Mouse (Mus musculus) adrenal gland, adult 18-20 months (tissue): ENCODE data around the gene Cxadr. TPM values are rescaled to one million over a fixed set of nuclear protein-coding genes. Genes with fewer than 3 reads are reported as not detected.

Experiments used
- DNase-seq, 2 experiments: peaks; one replicate each; pipeline ENCODE4 v3.0.0; 2021 to 2022; ENCODE audit warnings: low spot score in 2 of 2
- total RNA-seq, 2 experiments: library from RNA; stranded (reverse); gene quantifications; 1 replicate in 1 of 2; 2 replicates in 1 of 2; pipeline ENCODE4 v1.2.3; 2021

Gene Cxadr
- total RNA-seq, 2 experiments from 2014 or later = 10.8 to 17.3 TPM

DNA sequence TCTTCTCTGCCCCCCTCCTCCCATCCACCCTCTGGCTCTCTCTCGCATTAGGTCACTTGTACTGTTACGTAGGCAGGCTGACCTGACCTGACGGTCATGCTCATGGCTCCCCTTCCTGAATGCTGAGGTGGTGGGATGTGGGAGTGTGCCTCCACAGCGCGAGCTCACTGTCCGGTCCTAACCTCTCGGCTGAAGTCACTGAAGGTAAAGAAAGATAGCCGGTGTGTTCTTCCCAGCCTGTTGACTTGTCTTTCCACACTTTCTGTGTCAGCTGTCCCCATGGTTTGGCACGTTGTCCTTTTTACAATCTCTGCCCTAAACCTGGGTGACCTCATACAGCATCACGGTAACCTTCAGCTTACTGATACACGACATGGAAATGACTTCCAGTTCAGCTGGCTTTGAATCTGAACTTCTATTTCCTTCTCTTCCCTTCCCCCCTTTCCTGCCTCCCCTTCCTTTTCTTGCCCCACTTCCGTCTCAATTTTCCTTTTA is 4.4 kb downstream of the Cxadr start:
- no peak for DNase-seq

DNA sequence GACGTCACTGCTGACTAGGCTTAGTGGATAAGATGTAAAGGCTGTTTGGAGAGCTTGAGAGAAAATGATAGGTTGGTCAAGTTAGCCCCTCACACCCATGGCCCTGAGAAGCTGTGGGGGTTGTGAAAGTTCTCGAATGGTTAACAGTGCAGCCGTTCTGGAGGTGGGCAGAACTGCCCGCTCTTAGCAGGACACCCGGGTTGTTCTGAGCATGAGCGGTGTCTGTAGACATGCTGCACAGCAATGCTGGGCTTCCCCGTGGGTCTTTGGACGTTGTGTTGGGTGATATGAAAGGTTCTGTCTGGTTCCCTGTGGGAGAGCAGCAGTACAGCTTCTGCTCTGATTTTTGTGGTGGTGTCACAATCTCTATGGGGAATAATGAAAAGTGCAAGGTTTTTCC is 5.3 kb downstream of the Cxadr start:
- DNase-seq = no peak

DNA sequence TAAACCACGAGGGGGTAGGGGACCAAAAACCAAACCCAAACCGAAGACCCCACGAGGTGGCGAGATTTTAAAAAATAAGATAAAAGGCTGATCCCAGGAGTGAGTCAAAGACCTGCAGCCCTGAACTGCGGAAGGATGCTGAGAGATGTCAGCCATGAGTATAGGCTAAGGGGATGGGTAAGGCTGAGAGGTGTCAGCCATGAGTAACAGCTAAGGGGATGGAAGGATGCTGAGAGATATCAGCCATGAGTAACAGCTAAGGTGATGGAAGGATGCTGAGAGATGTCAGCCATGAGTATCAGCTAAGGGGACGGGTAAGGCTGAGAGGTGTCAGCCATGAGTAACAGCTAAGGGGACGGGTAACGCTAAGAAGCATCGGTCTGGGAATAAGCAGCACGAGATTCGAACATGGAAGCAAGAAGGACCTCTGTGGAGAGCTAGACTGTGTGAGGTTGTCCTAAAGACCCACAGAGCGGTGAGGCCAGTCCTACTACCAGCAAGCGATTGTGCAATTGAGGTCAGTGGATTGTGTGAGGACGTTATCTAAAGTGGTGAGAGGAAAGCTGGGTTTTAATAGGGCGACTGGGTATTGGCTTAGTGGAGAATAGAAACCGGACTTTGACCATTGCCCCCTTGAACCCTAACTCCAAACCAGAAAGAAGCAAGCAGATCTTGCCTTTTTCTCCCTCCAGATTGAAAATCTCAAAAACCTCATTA is 6.3 kb downstream of the Cxadr start:
- no peak for DNase-seq

DNA sequence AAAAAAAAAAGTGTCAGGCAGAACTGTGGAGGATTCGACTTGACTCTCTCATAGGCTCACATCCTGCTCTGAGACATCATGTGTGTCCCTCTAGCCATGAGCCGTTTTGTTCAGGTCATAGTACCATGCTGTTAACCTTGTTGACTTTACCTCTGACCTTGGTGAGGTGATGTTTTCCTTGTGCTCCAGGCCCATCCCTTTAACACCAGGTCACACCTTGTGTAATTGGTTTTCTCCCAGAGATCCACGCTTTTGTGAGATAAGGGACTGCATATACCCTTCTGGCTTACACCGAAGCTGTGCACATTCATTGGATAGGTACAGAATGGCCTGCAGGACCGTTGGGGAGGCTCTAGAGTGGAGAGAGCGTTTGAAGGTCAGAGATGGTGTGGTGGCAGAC is 8.0 kb downstream of the Cxadr start:
- DNase-seq = no peak

DNA sequence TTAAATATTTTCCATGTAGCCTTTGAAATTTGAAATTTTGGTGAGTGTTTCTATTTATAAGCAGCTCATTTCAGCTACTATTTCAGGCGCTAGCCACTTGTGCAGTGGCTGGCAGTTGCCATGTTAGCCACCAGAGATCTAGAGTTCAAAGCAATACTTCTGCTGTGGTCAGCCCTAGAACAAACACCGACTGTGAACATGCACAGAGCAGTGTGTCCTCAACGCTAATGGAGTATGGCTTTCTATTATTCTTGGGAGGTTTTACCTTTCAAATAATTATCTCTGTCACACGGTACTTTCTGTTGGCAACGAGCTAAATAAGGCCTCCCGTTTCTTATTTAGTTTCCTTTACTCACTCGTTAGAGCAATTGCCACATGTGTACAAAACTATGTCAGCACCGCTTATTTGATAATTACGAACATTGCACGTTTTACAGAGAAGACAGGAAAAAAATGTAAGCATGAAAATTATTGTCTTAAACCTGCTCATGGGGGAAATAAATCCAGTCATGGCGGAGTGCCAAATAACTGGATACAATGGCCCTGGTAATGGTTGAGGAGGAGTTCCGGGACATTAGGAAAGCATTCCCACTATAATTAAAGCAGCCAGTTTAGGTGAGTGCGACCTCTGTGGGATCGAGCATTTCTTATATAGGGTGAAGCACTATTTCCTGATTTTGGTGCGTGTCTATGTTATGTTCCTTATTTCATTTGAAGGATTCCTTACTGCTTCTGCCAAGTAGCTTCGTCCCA is 12.0 kb downstream of the Cxadr start:
- DNase-seq = no peak

DNA sequence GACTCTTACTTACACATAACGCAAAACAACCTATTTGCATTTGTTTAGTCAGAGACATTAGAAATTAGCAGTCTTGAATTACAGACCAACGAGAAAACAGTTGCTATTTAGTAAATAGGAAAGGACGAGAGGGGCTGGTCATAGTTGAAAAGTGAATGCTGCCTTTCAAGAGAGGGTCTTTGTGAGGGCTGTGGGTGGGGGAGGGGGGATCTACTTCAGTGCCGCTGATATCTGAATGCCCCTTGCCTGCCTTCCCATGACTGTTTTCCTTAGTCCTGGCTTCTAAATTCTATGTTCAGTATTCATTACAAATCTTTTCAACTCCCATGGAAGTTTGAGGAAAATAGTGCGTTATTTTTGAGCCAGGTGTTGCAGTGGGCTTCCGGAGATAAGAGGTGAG is 12.7 kb downstream of the Cxadr start:
- no peak for DNase-seq

DNA sequence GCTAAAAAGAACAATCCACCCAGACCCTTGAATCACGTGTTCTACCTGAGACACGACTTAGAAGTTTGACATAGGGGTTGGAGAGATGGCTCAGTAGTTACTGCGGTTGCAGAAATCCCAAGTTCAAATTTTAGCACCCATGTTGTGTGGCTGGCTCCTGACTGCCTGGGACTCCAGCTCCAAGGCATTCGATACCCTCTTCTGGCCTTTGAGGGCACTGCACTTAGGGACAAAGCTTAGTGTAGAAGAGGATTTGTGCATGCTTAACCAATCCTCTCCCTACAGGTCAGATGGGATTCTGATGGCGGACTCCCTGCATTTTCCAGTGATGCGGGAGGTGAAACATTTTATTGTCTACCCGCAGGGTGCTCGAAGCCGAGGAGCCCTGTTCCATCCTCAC is 15.6 kb downstream of the Cxadr start:
- peak; percentile 24 to 43 for DNase-seq

DNA sequence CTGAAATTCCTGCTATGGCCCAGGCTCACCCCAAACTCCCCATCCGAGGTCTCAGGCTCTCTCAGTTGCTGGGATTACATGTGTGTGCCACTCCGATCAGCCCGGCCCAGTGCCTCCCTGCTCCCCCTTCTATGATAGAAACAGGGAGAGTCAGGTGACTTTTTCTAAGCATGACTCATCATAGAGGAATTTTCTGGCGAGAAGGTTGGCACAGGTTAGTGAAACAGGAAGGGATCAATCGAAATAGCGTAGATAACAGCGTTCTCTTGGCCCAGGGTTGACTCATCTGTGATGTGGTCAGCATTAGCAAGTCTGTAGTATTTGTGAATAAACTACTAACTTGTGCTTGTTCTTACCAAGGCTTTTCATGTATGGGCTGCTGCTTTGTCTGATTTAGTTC is 16.7 kb downstream of the Cxadr start:
- peak in 1 of 2 experiments; percentile 6 for DNase-seq

DNA sequence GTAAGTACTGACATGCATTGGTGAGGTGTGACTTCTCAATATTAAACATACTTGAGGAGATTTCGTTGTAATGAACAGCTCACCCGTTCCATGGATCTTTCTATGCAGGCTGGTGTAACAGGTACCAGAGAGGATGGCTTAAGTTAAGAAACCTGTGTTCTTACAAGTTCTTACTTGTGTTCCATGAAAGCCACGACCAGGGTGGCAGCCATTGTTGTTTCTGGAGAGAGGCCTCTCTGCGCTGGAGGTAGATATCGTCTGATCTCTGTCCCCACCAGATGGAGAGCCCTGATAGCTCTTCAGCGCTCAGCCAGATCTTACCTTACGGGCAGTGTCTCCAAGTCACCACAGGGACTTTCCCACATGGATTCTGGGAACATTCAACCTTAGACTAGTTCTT is 18.4 kb downstream of the Cxadr start:
- DNase-seq = no peak

DNA sequence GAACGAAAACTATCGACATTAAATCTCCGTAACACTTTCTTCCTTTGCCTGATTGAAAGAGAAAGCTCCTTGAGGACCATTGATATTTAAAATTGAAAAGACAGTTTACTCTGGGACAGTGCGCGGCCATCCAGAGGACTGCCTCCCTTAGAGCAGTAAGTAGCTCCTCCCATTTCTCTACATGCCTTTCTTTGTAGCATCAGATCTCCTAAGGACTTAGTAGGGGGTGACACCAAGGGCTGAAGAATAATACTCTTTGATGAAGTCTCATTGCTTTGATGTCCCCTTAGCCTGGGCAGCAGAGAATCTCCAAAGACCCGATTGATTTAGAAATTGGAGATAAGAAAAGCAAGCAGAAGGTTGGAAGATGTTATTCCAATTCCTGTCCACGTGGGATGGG is 20.3 kb downstream of the Cxadr start:
- no peak for DNase-seq

DNA sequence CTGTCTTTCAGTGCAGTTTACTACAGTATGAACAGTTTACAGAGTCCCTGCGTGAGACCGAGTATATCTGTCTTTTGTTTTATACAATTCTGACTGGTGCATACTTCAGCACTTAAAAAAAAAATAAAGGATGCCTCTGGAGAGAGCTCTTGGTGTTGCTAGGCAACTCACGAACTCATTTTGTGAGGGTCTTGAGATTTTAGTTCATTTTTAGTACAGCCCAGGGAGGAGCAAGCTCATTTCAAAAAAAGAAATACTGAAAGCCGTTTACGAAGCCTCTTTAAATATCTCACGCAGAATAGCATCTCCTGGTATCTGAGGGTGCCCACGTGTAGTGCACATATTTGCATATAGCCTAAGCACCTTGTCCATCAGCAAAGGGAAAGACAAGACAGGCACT is 20.9 kb downstream of the Cxadr start:
- DNase-seq = no peak

DNA sequence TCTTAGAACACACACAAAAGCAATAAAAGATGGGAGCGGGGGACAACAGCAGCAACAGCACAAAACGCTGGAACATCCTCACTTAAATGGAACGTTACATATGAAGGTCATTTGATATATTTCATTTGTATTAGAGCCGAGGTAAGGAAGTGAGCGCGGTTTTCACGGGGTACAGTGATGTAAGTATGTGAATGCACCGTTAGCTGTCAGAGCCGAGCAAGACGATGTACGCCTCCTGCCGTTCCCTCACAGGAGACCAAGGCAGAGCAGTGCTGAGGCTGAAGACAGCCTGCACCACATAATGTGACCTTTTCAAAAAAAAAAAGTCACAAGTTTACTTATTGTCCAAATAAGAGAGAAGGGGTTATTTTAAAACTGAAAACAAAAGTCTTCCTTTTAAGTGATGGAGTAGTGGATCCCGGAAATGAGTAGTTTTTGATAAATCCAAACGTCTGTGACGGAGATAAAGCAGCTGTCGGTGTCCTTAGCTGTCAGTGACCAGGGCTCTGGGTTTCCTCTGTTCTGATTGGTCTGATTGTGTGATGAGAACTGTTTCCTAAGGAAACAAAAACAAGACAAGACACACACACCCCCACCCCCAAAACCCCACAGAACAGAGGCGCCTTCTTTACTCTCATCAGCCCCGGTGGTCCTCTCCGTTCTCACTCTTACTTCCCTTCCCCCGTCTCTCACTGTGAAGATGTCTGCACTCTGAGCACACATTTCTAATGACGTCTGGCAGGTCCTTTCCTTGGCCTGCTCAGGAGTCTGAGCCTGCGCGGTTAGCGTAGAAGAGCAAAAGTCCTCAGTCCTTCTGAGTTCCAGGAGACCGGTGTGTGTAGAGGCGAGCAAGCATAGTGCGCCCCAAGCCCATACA is 24.9 kb downstream of the Cxadr start:
- no peak for DNase-seq

DNA sequence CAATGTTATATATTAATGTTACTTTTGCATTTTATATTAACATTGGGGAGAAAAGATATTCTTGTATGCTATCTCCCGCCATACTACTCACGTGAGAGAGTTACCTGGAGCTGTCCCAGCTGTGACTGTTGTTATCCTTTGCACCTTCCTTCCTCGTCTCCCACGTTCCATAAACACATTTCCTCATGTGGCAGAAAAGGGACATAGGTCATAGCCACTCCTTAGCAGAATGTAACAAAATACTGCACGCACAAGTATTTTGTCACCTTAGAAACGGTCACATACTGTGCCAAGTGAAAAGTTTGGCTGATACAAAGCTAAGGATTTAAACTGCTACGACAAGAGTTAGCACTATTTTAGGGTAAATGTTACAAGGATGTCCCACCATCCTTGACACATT is 26.3 kb downstream of the Cxadr start:
- DNase-seq = no peak

DNA sequence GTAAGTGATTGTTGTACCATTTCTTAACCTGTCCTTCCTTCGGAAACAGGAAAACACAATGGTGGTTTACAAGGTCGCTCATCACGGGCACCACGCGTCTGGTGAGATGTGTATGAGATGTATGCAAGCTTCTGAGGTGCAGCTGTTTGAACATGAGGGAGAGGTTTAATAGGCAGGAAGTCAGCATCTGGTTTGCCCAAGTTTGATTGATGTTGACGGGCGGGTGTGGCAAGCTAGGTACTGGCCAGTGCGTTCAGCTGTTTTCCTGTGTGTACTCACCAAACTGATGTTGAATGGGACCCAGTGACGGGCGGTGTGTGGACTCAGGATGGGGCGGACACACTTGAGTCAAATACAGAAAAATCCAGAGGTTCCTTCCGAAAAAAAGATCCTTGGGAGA is 26.7 kb downstream of the Cxadr start:
- DNase-seq = no peak

DNA sequence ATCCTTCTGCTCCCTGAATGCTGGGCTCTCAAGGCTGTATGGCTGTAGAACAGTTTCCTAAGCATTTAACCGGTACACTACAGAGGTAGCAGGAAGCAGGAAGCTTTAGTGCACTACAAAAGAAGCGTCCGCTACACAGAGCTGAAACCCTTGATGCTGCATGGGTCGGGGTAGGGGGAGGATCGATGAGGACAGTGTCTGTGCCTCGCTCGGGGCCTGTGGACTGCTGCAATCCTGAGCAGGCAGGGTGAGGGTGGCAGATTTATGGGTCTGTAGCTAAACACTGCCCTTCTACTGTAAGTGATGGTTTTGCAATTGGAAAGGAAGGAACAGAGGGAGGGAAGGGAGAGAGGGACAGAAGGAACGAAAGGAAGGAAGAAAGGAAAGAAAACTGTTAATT is 35.9 kb downstream of the Cxadr start:
- DNase-seq = no peak

DNA sequence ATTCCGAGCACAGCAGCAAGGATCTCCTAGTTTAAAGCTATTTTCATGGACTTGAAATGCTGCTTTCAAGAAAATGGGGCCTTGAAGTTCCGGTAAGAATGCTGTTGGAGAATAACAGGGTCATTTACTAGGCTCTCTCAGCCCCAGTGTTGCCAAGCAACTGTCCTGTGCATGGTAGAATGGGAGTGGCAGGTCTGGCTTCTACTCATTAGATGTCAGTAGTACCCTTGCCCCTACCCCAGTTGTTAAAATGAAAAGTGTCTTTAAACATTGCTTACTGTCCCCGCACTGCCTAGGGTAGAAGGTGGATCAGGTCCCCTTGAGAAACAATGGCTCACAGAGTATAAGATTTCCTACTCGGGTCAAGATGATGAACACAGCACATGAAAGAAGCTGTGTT is 40.1 kb downstream of the Cxadr start:
- DNase-seq = no peak

DNA sequence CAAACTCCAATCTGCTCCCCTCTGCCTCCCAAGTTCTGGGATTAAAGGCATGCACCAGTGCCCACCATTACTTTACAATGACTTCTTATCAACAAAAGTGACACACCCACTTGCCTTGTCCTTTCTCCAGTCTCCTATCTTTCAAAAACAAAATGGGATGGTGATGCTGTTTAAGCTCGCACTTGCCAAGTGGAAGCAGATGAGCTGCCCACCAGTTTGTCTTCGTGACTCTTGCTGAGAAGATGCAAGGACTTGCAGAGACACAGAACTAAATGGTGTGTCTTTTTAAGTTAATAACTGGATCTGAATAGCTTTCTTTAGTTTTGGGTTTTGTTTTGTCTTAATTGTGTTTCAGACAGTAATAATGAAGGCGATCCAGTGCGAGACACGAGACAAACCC is 41.5 kb downstream of the Cxadr start:
- DNase-seq = no peak

DNA sequence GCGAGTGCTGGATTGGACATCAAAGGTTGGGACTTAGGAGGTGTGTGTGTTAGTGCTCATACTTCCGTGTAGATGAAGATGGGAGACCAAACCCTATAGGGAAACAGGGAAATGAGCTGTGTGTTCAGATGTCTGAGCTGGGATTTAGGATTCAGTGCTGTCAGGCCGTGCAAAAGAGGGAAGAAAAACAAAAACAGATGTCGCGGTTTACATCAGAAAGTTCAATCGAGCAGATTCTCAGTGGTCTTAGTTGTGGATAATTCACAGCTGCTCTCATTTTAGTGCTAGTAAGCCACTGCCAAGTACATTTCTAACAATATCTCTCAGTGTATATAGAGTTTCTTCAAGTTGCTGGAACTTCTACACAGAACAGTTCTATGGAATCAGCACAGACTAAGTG is 42.5 kb downstream of the Cxadr start:
- DNase-seq = no peak

DNA sequence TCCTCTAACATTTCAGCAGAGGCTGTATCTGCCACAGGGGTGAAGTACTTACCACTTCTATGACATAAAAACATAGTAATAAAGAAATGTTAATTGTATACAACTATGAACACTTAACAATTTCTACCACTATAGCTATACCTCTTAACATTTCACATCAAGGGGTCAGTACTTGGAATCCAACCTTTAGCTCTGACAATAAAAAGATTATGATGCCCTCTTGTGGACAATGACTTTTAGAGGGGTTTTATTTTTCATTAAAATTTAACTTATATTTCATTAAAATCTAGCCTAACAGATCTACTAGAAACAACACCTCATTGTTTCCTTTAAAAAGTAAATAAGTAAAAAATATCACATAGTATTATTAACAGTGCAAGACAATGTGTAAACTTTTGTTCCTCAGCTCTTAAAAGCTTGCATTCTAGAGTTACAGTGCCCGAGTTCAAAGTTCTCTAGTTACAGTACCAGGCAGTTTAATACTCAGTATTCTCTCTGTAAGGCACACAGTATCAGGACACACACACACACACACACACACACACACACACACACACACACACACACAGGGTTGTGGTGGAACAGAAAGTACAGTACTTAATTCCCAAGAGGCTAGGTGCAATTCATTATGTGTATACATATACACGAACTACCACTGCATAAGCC is 45.5 kb downstream of the Cxadr start:
- no peak for DNase-seq

DNA sequence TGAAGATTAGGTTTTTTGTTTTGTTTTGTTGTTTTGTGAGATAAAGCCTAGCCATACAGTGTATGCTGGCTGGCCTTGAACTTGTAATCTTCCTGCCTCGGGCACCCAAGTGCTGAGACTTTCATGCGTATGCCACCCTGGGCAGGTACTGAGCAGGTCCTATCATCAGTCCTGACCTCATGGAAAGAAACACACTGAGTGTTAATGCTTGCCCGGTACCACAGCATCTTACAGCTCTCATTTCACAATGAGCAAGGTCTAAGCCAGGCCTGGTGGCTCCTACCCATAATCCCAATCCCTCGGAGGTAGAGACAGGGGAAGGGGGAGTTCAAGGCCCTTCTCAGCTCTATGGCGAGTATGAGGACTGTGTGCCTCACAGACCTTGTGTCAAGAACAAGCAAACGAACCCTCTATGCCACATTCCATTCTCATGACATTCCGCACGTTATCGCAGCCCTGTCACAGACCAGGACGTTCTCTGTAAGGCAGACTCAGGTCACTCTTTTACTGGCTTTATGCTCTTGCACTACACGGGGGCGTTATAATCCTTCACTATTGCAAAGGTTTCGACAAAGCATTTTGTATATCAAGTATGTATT is 46.1 kb downstream of the Cxadr start:
- no peak for DNase-seq

DNA sequence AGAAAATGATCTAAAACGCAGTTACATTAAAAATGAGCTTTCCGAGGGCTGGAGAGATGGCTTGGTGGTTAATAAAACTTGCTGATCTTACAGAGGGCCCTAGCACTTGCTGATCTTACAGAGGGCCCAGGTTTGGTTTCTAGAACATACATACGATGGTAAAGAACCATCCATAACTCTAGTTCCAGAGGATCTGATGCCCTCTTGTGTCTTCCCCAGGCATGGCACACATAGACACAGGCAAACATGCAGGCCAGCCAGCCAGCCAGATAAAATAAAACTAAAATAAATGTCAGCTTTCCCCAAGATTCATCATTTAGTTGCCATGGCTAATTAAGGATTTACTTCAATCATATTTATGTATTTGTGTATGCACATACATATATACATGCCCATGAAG is 56.5 kb downstream of the Cxadr start:
- DNase-seq = no peak
